Mouse (Mus musculus): ENCODE data around the gene Itga10. TPM values are rescaled to one million over a fixed set of nuclear protein-coding genes. Genes with fewer than 3 reads are reported as not detected.

Gene Itga10
- polyA plus RNA-seq, 1 experiment from 2014 or later: 1.3 TPM

- peak; percentile 89 for ATAC-seq (ENCODE audit: low FRiP score)
- peak; percentile 92 for DNase-seq (ENCODE audit: low spot score)
- 0 out of 2 replicates have a peak, but pooled peaks cover 4% of the 10 kb centered on the region for H3K36me3 ChIP-seq (ENCODE audit: control insufficient read depth, insufficient read depth, low read length)
- H3K9me3 ChIP-seq (ENCODE audit: control insufficient read depth, low read length): no peaks in the 10 kb centered on the region
- WGBS: 6% methylated on average over 42 of the region's 42 CpGs
- no peak within 1 kb of the TSS for H3K27ac ChIP-seq (ENCODE audit: low read depth, low read length)
- no peaks in the 10 kb centered on the region for H3K4me1 ChIP-seq (replicated peaks; ENCODE audit: control insufficient read depth, insufficient read depth, low read length)
- H3K4me3 ChIP-seq (ENCODE audit: low read depth, low read length): peak within 1 kb of the TSS; percentile 43
- no peaks in the 10 kb centered on the region for H3K27me3 ChIP-seq (ENCODE audit: control insufficient read depth, insufficient read depth, low read length)
- peak within 1 kb of the TSS; percentile 89 for H3K4me2 ChIP-seq (replicated peaks; ENCODE audit: low read depth, low read length)
- H3K9ac ChIP-seq (ENCODE audit: low read depth, low read length): peak within 1 kb of the TSS; percentile 77
Measured at GRCm38 (mm10) chr3:96707903-96708683, 62.7 kb downstream of the Itga10 start, which contains the start of gene Nudt17. TSS of gene Nudt17 (minus strand) at chr3:96708562.

- Histone ChIP-seq H3K4me1 (replicated peaks; ENCODE audit: control insufficient read depth, insufficient read depth, low read length) (no peaks in the 10 kb centered on the region), H3K9ac (ENCODE audit: low read depth, low read length) (no peak overlapping the region), H3K4me3 (ENCODE audit: low read depth, low read length) (no peak overlapping the region), H3K27me3 (ENCODE audit: control insufficient read depth, insufficient read depth, low read length) (no peaks in the 10 kb centered on the region), H3K9me3 (ENCODE audit: control insufficient read depth, low read length) (no peaks in the 10 kb centered on the region), H3K27ac (ENCODE audit: low read depth, low read length) (no peak overlapping the region), H3K4me2 (replicated peaks; ENCODE audit: low read depth, low read length) (no peak overlapping the region; the same call in 1 of the 2 replicates), H3K36me3 (ENCODE audit: control insufficient read depth, insufficient read depth, low read length) (0 out of 2 replicates have a peak, but pooled peaks cover 9% of the 10 kb centered on the region)
- DNase-seq (ENCODE audit: low spot score) (no peak), ATAC-seq (ENCODE audit: low FRiP score) (peak; percentile 22; the same call in 1 of the 2 replicates)
- 52% methylated on average over 2 of the region's 2 CpGs for WGBS
Measured at GRCm38 (mm10) chr3:96708684-96709064, 63.3 kb downstream of the Itga10 start.

Other genes with a start within 250 kb of the Itga10 start
- gene BC107364, start 193.3 kb upstream of the Itga10 start, polyA plus RNA-seq (2014; fragmentation: Nextera tagmentation; extraction: Ambion mirVana): not detected in 2 replicates
- gene Hfe2, start 120.4 kb upstream of the Itga10 start, polyA plus RNA-seq (2014; fragmentation: Nextera tagmentation; extraction: Ambion mirVana): 1.5 and 1.6 TPM in 2 replicates
- gene Txnip, start 87.6 kb upstream of the Itga10 start, polyA plus RNA-seq (2014; fragmentation: Nextera tagmentation; extraction: Ambion mirVana): 48.9 and 53.4 TPM in 2 replicates
- 0.46 and 0.70 TPM in 2 replicates for gene Gm16253, start 68.6 kb upstream of the Itga10 start, polyA plus RNA-seq (2014; fragmentation: Nextera tagmentation; extraction: Ambion mirVana)
- gene Polr3gl, start 51.4 kb upstream of the Itga10 start, polyA plus RNA-seq (2014; fragmentation: Nextera tagmentation; extraction: Ambion mirVana): 15.4 and 16.6 TPM in 2 replicates
- 2.0 and 2.4 TPM in 2 replicates for gene Ankrd34a, start 48.9 kb upstream of the Itga10 start, polyA plus RNA-seq (2014; fragmentation: Nextera tagmentation; extraction: Ambion mirVana)
- gene Lix1l, start 44.4 kb upstream of the Itga10 start, polyA plus RNA-seq (2014; fragmentation: Nextera tagmentation; extraction: Ambion mirVana): 7.1 and 7.8 TPM in 2 replicates
- gene Rbm8a, start 15.7 kb upstream of the Itga10 start, polyA plus RNA-seq (2014; fragmentation: Nextera tagmentation; extraction: Ambion mirVana): 172 and 178 TPM in 2 replicates
- gene Pex11b, start 10.2 kb upstream of the Itga10 start, polyA plus RNA-seq (2014; fragmentation: Nextera tagmentation; extraction: Ambion mirVana): 42.8 and 44.6 TPM in 2 replicates
- gene Gm42957, start 10.1 kb upstream of the Itga10 start, polyA plus RNA-seq (2014; fragmentation: Nextera tagmentation; extraction: Ambion mirVana): 0.04 and 0.22 TPM in 2 replicates
- gene Ankrd35, start 24.5 kb downstream of the Itga10 start, polyA plus RNA-seq (2014; fragmentation: Nextera tagmentation; extraction: Ambion mirVana): 0.25 and 0.40 TPM in 2 replicates
- gene Pias3, start 50.8 kb downstream of the Itga10 start, polyA plus RNA-seq (2014; fragmentation: Nextera tagmentation; extraction: Ambion mirVana): 25.2 and 28.2 TPM in 2 replicates
- 12.8 and 14.4 TPM in 2 replicates for gene Nudt17, start 63.0 kb downstream of the Itga10 start, polyA plus RNA-seq (2014; fragmentation: Nextera tagmentation; extraction: Ambion mirVana)
- 38.0 and 38.1 TPM in 2 replicates for gene Polr3c, start 82.0 kb downstream of the Itga10 start, polyA plus RNA-seq (2014; fragmentation: Nextera tagmentation; extraction: Ambion mirVana)
- gene Rnf115, start 82.1 kb downstream of the Itga10 start, polyA plus RNA-seq (2014; fragmentation: Nextera tagmentation; extraction: Ambion mirVana): 90.0 and 90.4 TPM in 2 replicates
- gene Pdzk1, start 183.7 kb downstream of the Itga10 start, polyA plus RNA-seq (2014; fragmentation: Nextera tagmentation; extraction: Ambion mirVana): not detected in 2 replicates
- gene Cd160, start 183.8 kb downstream of the Itga10 start, polyA plus RNA-seq (2014; fragmentation: Nextera tagmentation; extraction: Ambion mirVana): 0.18 and 0.20 TPM in 2 replicates